Mouse (Mus musculus) thymus, adult 2 months (tissue): ENCODE results near the gene Gatc. TPM values are rescaled to one million over a fixed set of nuclear protein-coding genes. Genes with fewer than 3 reads are reported as not detected.
A peak's percentile ranks its signal among the peaks of the same experiment; 100 is the strongest.

Source experiments
- DNase-seq: peaks from one replicate; pipeline ENCODE4 v3.0.0; 2021
- H3K27ac ChIP-seq: fragments of 200-500 bp; 2 replicates; pipeline ENCODE4 v1.5.1; 2012; ENCODE audit warnings: low read length, control low read depth; ENCODE audit not compliant: control insufficient read depth, insufficient read depth
- H3K27me3 ChIP-seq: fragments of 200-500 bp; 2 replicates; pipeline ENCODE4 v1.6.1; 2012; ENCODE audit warnings: mild to moderate bottlenecking, low read length, moderate library complexity, mixed read lengths; ENCODE audit not compliant: control insufficient read depth, insufficient read depth
- H3K36me3 ChIP-seq: fragments of 200-500 bp; 2 replicates; pipeline ENCODE4 v1.6.1; 2012; ENCODE audit warnings: mild to moderate bottlenecking, low read length, moderate library complexity; ENCODE audit not compliant: control insufficient read depth, insufficient read depth
- H3K4me1 ChIP-seq: fragments of 200-500 bp; replicated peaks from 2 replicates; pipeline ENCODE4 v1.6.1; 2012; ENCODE audit warnings: low read length; ENCODE audit not compliant: control insufficient read depth, insufficient read depth
- H3K4me3 ChIP-seq: fragments of 200-500 bp; 2 replicates; pipeline ENCODE4 v1.5.1; 2012; ENCODE audit warnings: mild to moderate bottlenecking, low read length, control low read depth, moderate library complexity; ENCODE audit not compliant: control insufficient read depth, insufficient read depth
- CTCF ChIP-seq: fragments of 200-500 bp; IDR thresholded peaks from 2 replicates; pipeline ENCODE4 v1.5.1; 2012; ENCODE audit warnings: mild to moderate bottlenecking, control low read depth, low read length, moderate library complexity, borderline replicate concordance; ENCODE audit not compliant: control insufficient read depth, poor library complexity, insufficient read depth; ENCODE audit errors: extremely low read depth
- POLR2A ChIP-seq: fragments of 200-500 bp; IDR thresholded peaks from 2 replicates; pipeline ENCODE4 v1.6.1; 2012; ENCODE audit warnings: mild to moderate bottlenecking, low read length, control low read depth, moderate library complexity; ENCODE audit not compliant: control insufficient read depth, poor library complexity, insufficient read depth; ENCODE audit errors: extremely low read depth
- WGBS: fragments of 180-500 bp; shearing (Covaris S2); methylation state at CpG from one replicate; pipeline ENCODE4 v1.1.7; 2018; 5-methylcytosine and 5-hydroxymethylcytosine counted together
- polyA plus RNA-seq: library from polyadenylated mRNA; depleted of rRNA; stranded (reverse); fragments of >200 nt; gene quantifications from 2 replicates; pipeline ENCODE4 v1.2.3, GENCODE M21; 2012

Gatc gene
- polyA plus RNA-seq, 1 experiment = 11.3 TPM

DNA sequence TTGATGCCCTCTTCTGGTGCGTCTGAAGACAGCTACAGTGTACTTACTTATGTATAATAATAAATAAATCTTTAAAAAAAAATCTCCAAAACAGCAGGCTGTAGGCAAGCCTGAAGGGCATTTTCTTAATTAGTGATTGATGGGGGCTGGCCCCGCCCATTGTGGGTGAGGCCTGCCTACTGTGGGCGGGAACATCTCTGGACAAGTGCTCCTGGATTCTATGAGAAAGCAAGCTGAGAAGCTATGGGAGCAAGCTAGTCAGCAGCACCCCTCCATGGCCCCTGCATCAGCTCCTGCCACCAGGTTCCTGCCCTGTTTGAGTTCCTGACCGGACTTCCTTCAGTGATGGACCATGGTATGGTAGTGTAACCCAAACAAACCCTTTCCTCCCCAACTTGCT lies 23.8 kb upstream of the Gatc start:
- no peak for DNase-seq
- 79% methylated on average over 4 of the region's 4 CpGs for WGBS

DNA sequence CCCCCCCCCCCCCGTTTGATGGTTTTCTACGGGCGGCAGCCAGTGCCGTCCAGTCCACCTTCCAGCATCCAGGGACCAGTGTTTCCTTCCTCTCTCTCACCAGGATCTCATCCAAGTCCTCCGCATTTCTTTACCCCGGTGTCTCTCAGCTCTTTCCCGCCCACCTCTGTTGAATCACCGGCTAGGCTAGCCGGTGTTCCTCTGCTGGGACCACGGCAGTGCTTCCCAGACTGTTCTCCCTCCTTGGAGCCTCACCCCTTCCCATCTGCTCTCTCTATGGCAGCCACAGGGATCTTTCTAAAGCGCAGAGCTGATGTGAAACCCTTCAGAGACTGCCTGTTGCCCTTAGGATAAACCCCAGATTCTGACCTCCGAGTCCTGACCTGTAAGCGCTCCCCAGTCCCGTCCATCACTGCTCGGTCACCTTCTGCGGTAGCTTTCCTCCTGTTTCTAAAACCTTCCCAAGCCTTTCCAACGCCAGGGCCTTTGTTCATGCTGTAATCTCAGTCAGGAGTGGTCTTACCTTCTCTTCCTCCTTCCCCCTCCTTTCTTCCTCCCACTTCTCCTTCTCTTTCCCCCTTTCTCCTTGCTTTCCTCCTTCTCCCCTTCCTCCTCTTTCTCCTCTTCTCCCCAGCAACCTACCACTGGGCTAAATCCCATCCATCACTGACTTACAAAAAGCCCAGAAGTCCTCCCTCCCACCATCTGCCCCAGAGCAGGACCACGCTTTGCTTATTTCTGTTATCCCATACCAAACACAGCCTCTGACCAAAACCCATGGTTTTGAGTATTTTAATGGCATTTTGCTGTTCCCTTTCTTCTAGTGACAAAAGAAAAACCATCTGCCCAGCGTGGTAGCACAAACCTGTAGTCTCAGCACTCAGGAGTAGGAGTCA lies 22.1 kb upstream of the Gatc start:
- Histone ChIP-seq H3K4me1 (no peaks in the 10 kb centered on the region), H3K4me3 (no peak overlapping the region)
- WGBS = 35% methylated on average over 19 of the region's 19 CpGs

More for the DNA sequence above, 23.8 kb upstream of the Gatc start:
- no peaks in the 10 kb centered on the region for H3K4me1 ChIP-seq
- H3K4me3 ChIP-seq = no peak overlapping the region
- no peak for TF ChIP-seq POLR2A
- no peak for TF ChIP-seq CTCF
- H3K27ac ChIP-seq = no peak overlapping the region
- no peaks in the 10 kb centered on the region for H3K36me3 ChIP-seq
- peaks cover 4% of the 10 kb centered on the region for H3K27me3 ChIP-seq

DNA sequence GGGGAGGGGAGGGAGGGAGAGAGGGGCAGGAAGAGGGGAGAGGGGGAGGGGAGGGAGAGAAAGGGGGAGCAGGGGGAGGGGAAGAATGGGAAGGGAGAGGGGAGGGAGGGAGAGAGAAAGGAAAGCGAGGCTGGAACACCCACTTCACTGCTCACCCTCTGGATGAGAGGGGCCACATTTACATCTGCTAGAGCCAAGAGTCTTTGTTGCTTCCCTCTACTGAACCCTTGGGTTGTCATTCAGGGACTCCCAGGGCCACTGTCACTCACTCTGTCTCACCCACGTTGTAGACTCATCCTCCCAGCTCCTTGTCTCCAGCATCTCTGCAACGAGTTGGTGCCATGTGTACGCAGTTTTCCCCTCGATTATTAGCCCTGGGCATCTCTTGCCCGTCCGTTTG lies 21.2 kb upstream of the Gatc start:
- Histone ChIP-seq H3K36me3 (no peaks in the 10 kb centered on the region), H3K4me3 (no peak overlapping the region), H3K27ac (no peak overlapping the region), H3K4me1 (no peaks in the 10 kb centered on the region), H3K27me3 (peaks cover 4% of the 10 kb centered on the region)
- 36% methylated on average over 7 of the region's 7 CpGs for WGBS
- no peak for TF ChIP-seq POLR2A
- TF ChIP-seq CTCF = no peak
- no peak for DNase-seq

More for the DNA sequence above, 22.1 kb upstream of the Gatc start:
- H3K27me3 ChIP-seq = peaks cover 4% of the 10 kb centered on the region
- no peak for DNase-seq
- no peaks in the 10 kb centered on the region for H3K36me3 ChIP-seq
- no peak overlapping the region for H3K27ac ChIP-seq
- TF ChIP-seq CTCF (no peak), POLR2A (no peak)

DNA sequence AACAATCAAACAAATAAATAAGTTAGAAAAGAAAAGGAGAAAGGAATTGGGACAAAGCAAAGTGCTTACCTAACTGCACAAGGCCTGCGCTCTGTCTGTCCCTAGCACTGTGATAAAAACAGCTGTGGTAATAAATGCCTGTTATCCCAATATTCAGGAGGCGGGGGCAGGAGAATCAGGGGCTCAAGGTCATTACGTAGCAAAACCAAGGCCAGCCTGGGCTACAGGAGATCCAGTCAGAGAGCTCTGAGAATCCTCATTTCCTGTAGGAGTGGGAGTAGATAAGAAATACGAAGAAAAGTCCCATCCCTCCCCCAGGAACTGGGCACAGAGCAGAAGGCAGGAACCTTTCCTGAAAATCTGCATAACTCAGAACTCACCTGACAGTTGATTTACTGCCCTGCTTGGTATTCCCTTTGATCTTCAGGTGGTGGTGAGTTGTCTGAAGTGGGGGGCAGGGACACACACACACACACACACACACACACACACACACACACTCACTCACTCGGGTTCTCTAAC lies 18.9 kb upstream of the Gatc start:
- WGBS = 79% methylated on average over 5 of the region's 5 CpGs
- TF ChIP-seq POLR2A (no peak), CTCF (no peak)
- H3K4me3 ChIP-seq = no peak overlapping the region
- H3K27me3 ChIP-seq = peaks cover 4% of the 10 kb centered on the region
- no peak overlapping the region for H3K27ac ChIP-seq
- no peak for DNase-seq
- no peaks in the 10 kb centered on the region for H3K4me1 ChIP-seq
- H3K36me3 ChIP-seq = no peaks in the 10 kb centered on the region

DNA sequence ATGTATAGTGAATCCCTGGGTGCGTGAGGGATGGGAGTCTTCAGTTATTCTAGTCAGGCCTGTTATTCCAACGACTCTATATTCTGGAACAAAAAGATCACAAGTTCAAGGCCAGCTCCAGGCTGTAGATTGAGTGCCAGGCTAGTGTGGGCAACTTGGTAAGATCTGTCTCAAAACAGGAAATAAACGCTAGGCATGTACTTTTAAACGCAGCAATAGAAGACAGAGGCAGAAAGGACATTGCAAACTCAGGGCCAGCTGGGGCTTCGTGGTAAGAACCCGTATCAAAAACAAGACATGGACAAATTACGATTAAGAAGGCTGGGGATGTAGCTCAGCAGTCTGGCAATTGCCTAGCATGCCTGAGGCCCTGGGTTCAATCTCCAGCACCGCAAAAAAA lies 18.5 kb upstream of the Gatc start:
- TF ChIP-seq CTCF (no peak), POLR2A (no peak)
- H3K4me3 ChIP-seq = no peak overlapping the region
- DNase-seq = no peak
- H3K27me3 ChIP-seq = peaks cover 4% of the 10 kb centered on the region
- no peak overlapping the region for H3K27ac ChIP-seq
- no peaks in the 10 kb centered on the region for H3K4me1 ChIP-seq
- 57% methylated on average over 8 of the region's 8 CpGs for WGBS
- no peaks in the 10 kb centered on the region for H3K36me3 ChIP-seq

DNA sequence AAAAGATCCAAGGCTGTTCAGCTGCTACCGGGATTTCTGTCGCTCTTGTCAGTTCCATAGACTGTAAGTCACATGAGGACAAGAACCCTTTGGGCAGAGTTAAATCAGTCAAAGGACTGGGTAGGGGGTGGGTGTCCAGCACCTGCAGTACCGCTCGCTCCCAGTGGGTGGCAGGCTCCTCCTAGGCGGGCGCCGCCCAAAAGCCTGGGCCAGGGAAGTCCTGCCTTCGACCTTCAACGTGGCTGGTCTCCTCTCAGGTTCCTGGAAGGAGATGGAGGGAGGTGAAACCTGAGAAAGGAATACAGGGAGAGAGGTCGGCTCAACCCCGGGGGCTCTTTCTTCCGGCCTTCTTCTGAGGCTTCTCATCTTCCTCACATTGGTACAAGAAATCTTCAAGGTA lies 17.9 kb upstream of the Gatc start:
- H3K27me3 ChIP-seq = peaks cover 4% of the 10 kb centered on the region

DNA sequence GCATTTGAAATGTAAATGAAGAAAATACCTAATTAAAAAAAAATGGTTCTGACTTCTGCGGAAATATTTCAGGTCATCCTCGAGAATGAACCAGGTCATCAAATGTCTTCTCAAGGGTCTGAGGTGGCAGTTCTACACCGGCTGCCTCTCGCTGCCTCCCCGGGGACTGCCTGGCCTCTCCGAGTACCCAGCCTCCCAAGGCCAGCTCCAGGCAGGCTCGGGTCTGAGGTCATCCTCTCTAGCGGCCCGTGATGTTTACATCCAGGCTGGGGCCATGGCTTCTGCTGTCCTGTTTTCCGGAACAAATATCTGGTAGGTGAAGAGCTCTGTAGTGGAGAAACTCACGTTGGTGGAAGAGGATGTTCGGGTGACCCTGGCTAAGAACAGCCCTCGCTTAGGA lies 14.1 kb upstream of the Gatc start:
- no peak overlapping the region for H3K4me3 ChIP-seq
- H3K36me3 ChIP-seq = no peaks in the 10 kb centered on the region
- no peaks in the 10 kb centered on the region for H3K4me1 ChIP-seq
- H3K27me3 ChIP-seq = no peaks in the 10 kb centered on the region; the same call in 1 of the 2 replicates
- TF ChIP-seq POLR2A (no peak), CTCF (no peak)
- no peak for DNase-seq
- H3K27ac ChIP-seq = no peak overlapping the region
- WGBS = 72% methylated on average over 13 of the region's 13 CpGs

More for the DNA sequence above, 17.9 kb upstream of the Gatc start:
- TF ChIP-seq CTCF (peak; percentile 93), POLR2A (no peak)
- H3K27ac ChIP-seq = no peak overlapping the region
- peak; percentile 86 for DNase-seq
- no peaks in the 10 kb centered on the region for H3K4me1 ChIP-seq
- H3K4me3 ChIP-seq = no peak overlapping the region
- WGBS = 6% methylated on average over 12 of the region's 12 CpGs
- no peaks in the 10 kb centered on the region for H3K36me3 ChIP-seq
